Mouse (Mus musculus) CH12.LX (cell line): Measurements from ENCODE around the gene Ndufs2. TPM values are rescaled to one million over a fixed set of nuclear protein-coding genes. Genes with fewer than 3 reads are reported as not detected.

Experiments
- DNase-seq: peaks from one replicate; pipeline ENCODE4 v3.0.0-alpha.2; 2013; ENCODE audit errors: extremely low read depth
- H3K27ac ChIP-seq: 2 replicates; pipeline ENCODE4 v1.5.1; 2012; ENCODE audit warnings: low read depth, mild to moderate bottlenecking, control low read depth, moderate library complexity; ENCODE audit not compliant: insufficient read depth
- H3K27me3 ChIP-seq: replicated peaks from 2 replicates; pipeline ENCODE3; 2012; ENCODE audit warnings: inconsistent platforms
- H3K36me3 ChIP-seq, 2 experiments: replicated peaks in 1 of 2; 2 replicates each; pipeline versions ENCODE3 to v1.6.1; 2012; ENCODE audit warnings: inconsistent platforms in 1 of 2, low read length in 1 of 2, mild to moderate bottlenecking in 1 of 2, mixed read lengths in 1 of 2, moderate library complexity in 1 of 2; ENCODE audit not compliant: control insufficient read depth in 1 of 2, insufficient read depth in 1 of 2
- H3K4me1 ChIP-seq, 2 experiments: 2 replicates each; pipeline ENCODE4 v1.6.1; 2012; ENCODE audit warnings: inconsistent platforms in 1 of 2, moderate library complexity in 1 of 2; ENCODE audit not compliant: insufficient read depth in 2 of 2, control insufficient read depth in 1 of 2
- H3K4me2 ChIP-seq: 2 replicates; pipeline ENCODE4 v1.6.1; 2012; ENCODE audit warnings: low read depth, mild to moderate bottlenecking, control low read depth; ENCODE audit not compliant: poor library complexity, insufficient read depth, severe bottlenecking
- H3K4me3 ChIP-seq, 3 experiments: fragments of 150-350 bp in 1 of 3; sonication (generic) in 1 of 3; replicated peaks in 1 of 3; 2 replicates each; pipeline versions ENCODE3 to v1.5.1; 2011 to 2012; ENCODE audit warnings: low read depth in 2 of 3, low read length in 2 of 3, mild to moderate bottlenecking in 2 of 3, moderate library complexity in 2 of 3, control low read depth in 1 of 3, improper control_type of control experiment in 1 of 3, inconsistent platforms in 1 of 3, mixed read lengths in 1 of 3; ENCODE audit not compliant: poor library complexity in 1 of 3
- H3K79me2 ChIP-seq: replicated peaks from 2 replicates; pipeline ENCODE4 v1.6.1; 2012; ENCODE audit warnings: mild to moderate bottlenecking, moderate library complexity; ENCODE audit not compliant: control insufficient read depth, poor library complexity, insufficient read depth, severe bottlenecking; ENCODE audit errors: extremely low read depth
- H3K9ac ChIP-seq: 2 replicates; pipeline ENCODE4 v1.6.1; 2012; ENCODE audit warnings: low read depth, mild to moderate bottlenecking, control low read depth, moderate library complexity; ENCODE audit not compliant: insufficient read depth
- H3K9me3 ChIP-seq: replicated peaks from 2 replicates; pipeline ENCODE3; 2012; ENCODE audit warnings: low read length, inconsistent platforms, mixed read lengths
- E2F4 ChIP-seq: IDR thresholded peaks from 2 replicates; pipeline ENCODE4 v1.6.1; 2011; ENCODE audit warnings: low read depth, low read length, improper control_type of control experiment; ENCODE audit not compliant: insufficient replicate concordance
- EP300 ChIP-seq: IDR thresholded peaks from 2 replicates; pipeline ENCODE4 v1.6.1; 2011; ENCODE audit warnings: low read length, improper control_type of control experiment
- ETS1 ChIP-seq: conservative IDR thresholded peaks from 2 replicates; pipeline ENCODE4 v1.6.1; 2012; ENCODE audit warnings: low read depth, mild to moderate bottlenecking, inconsistent platforms, low read length, improper control_type of control experiment, moderate library complexity
- HCFC1 ChIP-seq: IDR thresholded peaks from 2 replicates; pipeline ENCODE4 v1.6.1; 2012; ENCODE audit warnings: low read depth, mild to moderate bottlenecking, inconsistent platforms, low read length, improper control_type of control experiment
- MAX ChIP-seq: IDR thresholded peaks from 2 replicates; pipeline ENCODE4 v1.6.1; 2011; ENCODE audit warnings: low read length, improper control_type of control experiment
- MYC ChIP-seq: IDR thresholded peaks from 2 replicates; pipeline ENCODE4 v1.6.1; 2011; ENCODE audit warnings: low read depth, mild to moderate bottlenecking, improper control_type of control experiment, low read length
- NELFE ChIP-seq: IDR thresholded peaks from 2 replicates; pipeline ENCODE4 v1.6.1; 2011; ENCODE audit warnings: low read depth, low read length, improper control_type of control experiment
- NRF1 ChIP-seq: IDR thresholded peaks from 2 replicates; pipeline ENCODE4 v1.6.1; 2014; ENCODE audit warnings: low read depth, mild to moderate bottlenecking, inconsistent platforms, low read length, improper control_type of control experiment, moderate library complexity
- TBP ChIP-seq: conservative IDR thresholded peaks from 2 replicates; pipeline ENCODE4 v1.6.1; 2011; ENCODE audit warnings: low read depth, low read length, improper control_type of control experiment
- UBTF ChIP-seq: IDR thresholded peaks from 2 replicates; pipeline ENCODE4 v1.6.1; 2012; ENCODE audit warnings: low read depth, mild to moderate bottlenecking, inconsistent platforms, low read length, improper control_type of control experiment, moderate library complexity
- USF2 ChIP-seq: conservative IDR thresholded peaks from 2 replicates; pipeline ENCODE4 v1.6.1; 2011; ENCODE audit warnings: low read depth, low read length, improper control_type of control experiment
- ZC3H11A ChIP-seq: IDR thresholded peaks from 2 replicates; pipeline ENCODE4 v1.6.1; 2012; ENCODE audit warnings: low read depth, mild to moderate bottlenecking, inconsistent platforms, low read length, improper control_type of control experiment
- ZMIZ1 ChIP-seq: IDR thresholded peaks from 2 replicates; pipeline ENCODE4 v1.6.1; 2012; ENCODE audit warnings: low read depth, mild to moderate bottlenecking, inconsistent platforms, low read length, improper control_type of control experiment
- ZNF384 ChIP-seq: IDR thresholded peaks from 2 replicates; pipeline ENCODE4 v1.6.1; 2012; ENCODE audit warnings: low read depth, low read length, improper control_type of control experiment, inconsistent platforms
- dilution Hi-C: fragments of 300-500 bp; cut with MboI; formaldehyde crosslinking; loops from 2 replicates; pipeline ENCODE4 v1.14.3; 2020; ENCODE audit warnings: low sequenced_read_pairs; ENCODE audit not compliant: extremely low pct_unique_long_range_greater_than_20kb, extremely low pct_ligation_motif_present
- in situ Hi-C: fragments of 300-500 bp; cut with MboI; formaldehyde crosslinking; loops from 3 replicates; pipeline ENCODE4 v1.14.3; 2019; ENCODE audit warnings: low sequenced_read_pairs, low pct_ligation_motif_present, low pct_unique_long_range_greater_than_20kb, mixed read lengths
- polyA plus RNA-seq: library from polyadenylated mRNA; unstranded; fragments of >175 nt; gene quantifications from 2 replicates; pipeline ENCODE4 v1.2.1, GENCODE M21; 2012; ENCODE audit warnings: low read depth; ENCODE audit not compliant: insufficient read length
- total RNA-seq, 2 experiments: library from RNA; depleted of rRNA; stranded (reverse); fragments of 300-350 nt in 1 of 2; fragments of >200 nt in 1 of 2; gene quantifications; 2 replicates each; pipeline ENCODE4 v1.2.3; 2012 to 2014

Ndufs2 gene
- total and polyA plus RNA-seq, 3 experiments: 242 to 265 (median 242) TPM

DNA sequence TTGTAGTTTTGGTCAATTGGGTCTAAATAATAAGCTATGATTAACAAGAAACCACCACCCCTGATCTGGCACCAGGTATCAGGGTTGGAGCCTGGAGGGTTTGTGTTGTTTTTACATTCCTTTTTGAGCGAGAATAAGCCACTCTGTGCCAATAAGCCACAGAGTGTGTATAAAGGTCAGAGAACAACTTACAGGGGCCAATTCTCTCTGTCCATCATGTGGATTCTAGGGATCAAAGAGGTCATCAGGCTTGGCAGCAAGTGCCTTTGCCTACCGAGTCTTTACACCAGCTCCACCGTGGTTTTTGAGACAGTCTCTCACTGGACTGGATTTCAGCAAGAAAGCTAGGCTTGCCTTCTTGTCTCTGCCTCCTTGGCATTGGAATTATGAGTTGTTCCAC is 38.3 kb downstream of the Ndufs2 start:
- in situ Hi-C loops: loop anchor here (5.0 kb wide), 1 partner anchor 36 kb away; no protein-coding TSS in a partner anchor
- Histone ChIP-seq H3K4me2 (no peak overlapping the region), H3K27me3 (peaks cover 19% of the 10 kb centered on the region), H3K4me3 (no peak overlapping the region), H3K9me3 (peaks cover 5% of the 10 kb centered on the region), H3K79me2 (no peaks in the 10 kb centered on the region), H3K9ac (no peak overlapping the region), H3K27ac (no peak overlapping the region), H3K4me1 (peaks cover 2 to 10% of the 10 kb centered on the region in 2 experiments; a peak in 2 of 4 replicates), H3K36me3 (peaks cover 0 to 5% of the 10 kb centered on the region in 2 experiments)
- dilution Hi-C loops: no loop called here
- TF ChIP-seq E2F4 (no peak), TBP (no peak), USF2 (no peak), ZMIZ1 (no peak), ZNF384 (no peak), HCFC1 (no peak), MAX (no peak), ZC3H11A (no peak), EP300 (no peak), UBTF (no peak), NELFE (no peak), ETS1 (no peak), NRF1 (no peak)
- no peak for DNase-seq

DNA sequence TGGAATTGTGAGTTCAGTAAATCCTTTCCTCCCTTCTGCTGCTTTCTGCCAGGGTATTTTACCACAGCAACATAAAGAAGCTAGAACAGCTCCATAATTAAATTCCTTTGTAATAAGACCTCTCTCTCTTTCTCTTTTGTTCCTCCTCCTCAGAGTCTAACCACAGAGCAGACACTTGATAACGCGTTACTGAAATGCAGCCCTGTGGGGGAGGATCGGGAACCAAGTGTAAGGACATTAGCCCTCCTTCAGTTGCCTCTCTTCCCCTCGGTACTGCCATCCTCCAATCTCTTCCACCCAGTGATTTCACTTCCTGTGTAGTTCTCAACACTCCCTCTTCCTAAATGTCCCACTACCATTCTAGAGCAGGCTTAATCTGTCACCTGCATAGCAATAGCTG is 41.8 kb downstream of the Ndufs2 start:
- Histone ChIP-seq H3K79me2 (no peaks in the 10 kb centered on the region), H3K27me3 (peaks cover 33% of the 10 kb centered on the region), H3K4me3 (no peak overlapping the region), H3K4me1 (no peaks in the 10 kb centered on the region), H3K4me2 (no peak overlapping the region), H3K27ac (no peak overlapping the region), H3K9ac (no peak overlapping the region), H3K9me3 (peaks cover 5% of the 10 kb centered on the region), H3K36me3 (no peaks in the 10 kb centered on the region)
- in situ Hi-C loops: no loop called here
- dilution Hi-C loops: no loop called here
- no peak for TF ChIP-seq MYC
- DNase-seq: no peak
